Mouse (Mus musculus) monocyte, adult 5-6 weeks (primary cell): ENCODE measurements around the gene Gmps. TPM values are rescaled to one million over a fixed set of nuclear protein-coding genes. Genes with fewer than 3 reads are reported as not detected.

ENCODE experiments used
- ATAC-seq: fragments of 153-309, 156-312 bp; replicated peaks from 2 replicates; pipeline ENCODE4 v1.8.0; 2017; ENCODE audit warnings: mild to moderate bottlenecking; ENCODE audit not compliant: low TSS enrichment, insufficient number of reproducible peaks, severe bottlenecking, poor library complexity, low FRiP score
- total RNA-seq: library from RNA; stranded (forward); fragments of 200-1000, 200-491, 200-594 nt; gene quantifications from 3 replicates; pipeline ENCODE4 v1.2.3, GENCODE M21; 2017

The Gmps gene
- total RNA-seq, 1 experiment from 2014 or later = 24.8 TPM

GRCm38 (mm10) chr3:64039818-64040784, 64.2 kb downstream of the Gmps start:
- no peak for ATAC-seq

Other genes with a start within 250 kb of the Gmps start
- 0.10 TPM in 1 of 3 replicates, not detected in the others for gene Plch1, start 76.6 kb upstream of the Gmps start, total RNA-seq
- gene E130311K13Rik, start 46.6 kb upstream of the Gmps start, total RNA-seq = 5.9 to 8.2 TPM (median 7.9 TPM) in 3 replicates
- gene Slc33a1, start 11.3 kb upstream of the Gmps start, total RNA-seq = 18.3 to 20.7 TPM (median 18.5 TPM) in 3 replicates
- gene Vmn2r1, start 105.4 kb downstream of the Gmps start, total RNA-seq = 0.10 TPM in 1 of 3 replicates, not detected in the others
- gene Vmn2r2, start 165.8 kb downstream of the Gmps start, total RNA-seq = not detected in 3 replicates